Mouse (Mus musculus) thymus, postnatal 14 days (tissue): ENCODE measurements at regions not wholly inside any gene's neighbourhood (a gene's known extent, or its start where the extent isn't known, plus 50 kb on each side); places are given as distances from the start of the nearest gene placed in this dataset.

Source experiments
- DNase-seq: peaks from one replicate; pipeline ENCODE4 v3.0.0; 2021

DNA sequence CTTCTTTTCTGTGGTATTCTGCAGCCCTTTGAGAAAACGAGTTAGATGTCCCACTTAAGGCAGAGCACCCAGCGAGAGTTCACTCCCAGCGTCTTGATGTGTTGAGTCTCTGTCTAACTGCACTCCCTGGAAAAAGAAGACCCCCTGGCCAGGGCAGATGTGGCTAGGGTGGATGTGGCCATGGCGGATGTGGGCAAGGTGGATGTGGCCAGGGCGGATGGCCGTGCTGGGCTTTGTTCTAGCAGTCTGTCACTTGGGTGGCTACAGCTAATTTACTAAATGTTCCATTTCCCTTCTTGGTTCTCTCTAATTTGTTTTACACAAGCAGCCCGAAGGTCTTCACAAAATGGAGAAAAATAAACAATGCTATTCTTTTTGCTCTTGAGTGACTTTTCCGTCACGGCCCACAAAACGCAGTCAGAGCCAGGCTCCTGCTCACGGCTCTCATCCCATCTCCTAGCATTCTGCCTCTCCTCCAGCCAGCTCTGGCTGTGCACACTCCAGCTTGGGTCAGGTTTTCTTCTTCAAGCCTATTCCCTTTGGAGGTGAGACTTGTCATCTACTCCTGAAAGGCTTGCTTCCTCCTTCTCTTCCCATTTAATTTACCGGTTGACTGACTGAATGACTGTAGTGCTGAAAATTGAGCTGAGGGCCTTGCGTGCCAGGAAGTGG is 173.4 kb upstream of the Ccdc122 start:
- DNase-seq = no peak

DNA sequence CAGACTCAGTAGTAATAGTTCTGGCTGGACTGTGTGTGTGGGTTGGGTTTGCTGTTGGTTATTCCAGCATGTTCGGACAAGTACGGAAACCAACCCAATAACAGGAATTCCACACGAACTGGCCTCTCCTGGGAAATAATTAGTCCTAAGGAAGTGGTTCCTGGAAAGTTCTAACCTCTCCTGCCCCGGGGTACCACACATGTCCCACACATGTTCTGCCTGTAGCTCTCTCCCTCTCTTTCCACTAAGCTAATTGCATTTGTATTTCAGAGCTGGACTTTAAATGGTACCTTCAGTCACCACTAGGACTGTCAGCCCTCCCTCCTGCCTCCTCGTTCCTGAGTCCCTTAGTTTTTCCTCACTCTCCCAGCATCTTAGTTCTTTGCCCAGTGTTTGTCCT is 178.2 kb upstream of the Ccdc122 start:
- no peak for DNase-seq

DNA sequence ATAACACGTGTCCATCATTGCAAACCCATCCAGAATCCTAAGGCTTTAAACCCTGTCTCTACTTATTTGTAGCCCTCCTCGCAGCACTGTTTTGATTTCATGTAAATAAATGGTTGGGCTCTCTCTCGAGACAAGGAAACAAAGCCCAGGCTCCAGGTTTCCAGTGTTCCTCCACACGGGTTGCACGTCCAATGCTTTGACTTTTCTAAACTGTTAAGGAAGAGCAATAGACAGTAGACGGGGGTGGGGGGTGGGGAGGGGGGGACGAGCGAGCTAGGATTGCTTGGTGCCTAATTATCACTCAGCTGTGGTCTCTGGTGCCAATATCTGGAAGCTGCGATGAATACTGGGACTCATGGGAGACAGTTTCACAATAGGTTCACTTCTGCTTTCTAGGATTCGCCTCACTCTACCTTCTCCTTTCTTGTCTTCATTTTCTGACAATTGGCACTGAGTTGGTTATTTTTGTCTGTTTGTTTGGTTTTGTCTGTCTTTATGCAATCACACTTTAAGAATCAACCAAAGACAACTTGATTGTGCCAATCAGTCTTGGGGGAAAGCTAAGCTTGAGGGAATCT is 179.3 kb upstream of the Ccdc122 start:
- DNase-seq = no peak

DNA sequence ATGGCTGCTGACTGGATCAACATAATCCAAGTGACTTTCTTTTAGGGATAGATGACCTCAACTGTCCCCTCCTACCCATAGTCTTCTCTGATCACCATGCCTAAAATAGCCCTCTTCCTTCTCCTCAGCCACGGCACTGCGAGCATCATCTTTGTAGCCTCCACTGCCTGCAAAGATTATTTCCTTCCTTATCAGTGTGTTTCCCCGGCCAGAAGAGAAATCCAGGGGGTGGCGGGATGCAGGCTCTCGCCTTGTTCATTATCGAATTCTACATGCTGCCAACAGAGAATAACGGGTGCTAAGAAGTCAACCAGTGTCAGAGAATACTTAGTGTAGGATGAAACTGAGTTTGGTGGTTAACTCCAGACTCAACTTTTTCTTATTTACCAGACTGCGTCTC is 180.0 kb upstream of the Ccdc122 start:
- DNase-seq = no peak

DNA sequence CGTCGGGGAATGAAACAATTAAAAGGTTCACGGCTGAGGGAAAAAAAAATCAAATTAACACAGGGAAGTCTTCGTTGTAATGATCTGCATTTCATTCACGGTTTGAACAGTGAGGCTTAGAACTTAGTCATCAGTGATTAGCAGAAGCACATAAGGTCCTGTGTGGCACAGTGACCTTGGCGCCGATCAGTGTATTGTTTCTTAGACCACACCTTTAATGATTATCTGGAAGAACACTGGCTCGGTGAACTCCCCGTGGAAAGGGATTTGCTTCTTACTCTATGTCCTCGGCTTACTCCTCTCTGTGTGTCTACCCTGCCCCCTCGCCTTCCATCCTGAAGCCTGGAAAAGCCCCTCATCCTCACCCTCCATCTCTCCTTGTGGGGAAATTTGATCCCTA is 181.6 kb upstream of the Ccdc122 start:
- DNase-seq = no peak

DNA sequence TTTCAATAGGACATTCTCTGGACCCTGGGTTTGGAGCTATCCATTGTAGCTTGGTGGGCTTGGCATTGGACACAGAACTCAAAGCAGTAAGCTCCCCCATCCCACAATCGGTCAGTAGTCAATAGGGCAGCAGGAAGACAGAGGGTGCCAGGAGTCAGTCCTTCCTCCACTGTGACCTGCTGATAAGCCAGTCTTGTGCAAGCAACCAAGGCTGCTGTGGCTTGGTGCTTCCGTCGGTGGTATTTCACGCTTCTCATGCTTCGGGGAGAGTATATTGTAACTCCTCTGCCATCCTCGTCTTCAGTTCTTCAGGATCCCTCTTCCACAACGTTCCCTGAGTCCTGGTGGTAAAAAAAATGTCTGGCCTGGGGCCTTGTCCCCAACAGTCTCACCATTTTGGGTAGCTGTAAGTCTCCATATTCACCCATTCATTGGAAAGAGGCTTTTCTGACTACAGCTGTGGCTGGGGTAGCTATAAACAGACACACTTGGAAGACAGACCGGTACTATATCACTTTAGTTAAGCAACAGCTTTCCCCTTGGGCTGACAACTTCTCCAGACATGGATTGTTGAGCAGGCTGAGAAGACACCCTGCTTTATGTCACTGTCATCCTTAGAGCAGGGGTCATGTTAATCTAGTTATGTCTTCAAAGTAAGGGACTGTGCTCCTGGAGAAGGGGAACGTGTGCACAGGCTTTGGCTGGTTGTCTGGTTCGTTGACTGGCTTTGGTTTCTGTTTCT is 184.9 kb upstream of the Ccdc122 start:
- DNase-seq = no peak

DNA sequence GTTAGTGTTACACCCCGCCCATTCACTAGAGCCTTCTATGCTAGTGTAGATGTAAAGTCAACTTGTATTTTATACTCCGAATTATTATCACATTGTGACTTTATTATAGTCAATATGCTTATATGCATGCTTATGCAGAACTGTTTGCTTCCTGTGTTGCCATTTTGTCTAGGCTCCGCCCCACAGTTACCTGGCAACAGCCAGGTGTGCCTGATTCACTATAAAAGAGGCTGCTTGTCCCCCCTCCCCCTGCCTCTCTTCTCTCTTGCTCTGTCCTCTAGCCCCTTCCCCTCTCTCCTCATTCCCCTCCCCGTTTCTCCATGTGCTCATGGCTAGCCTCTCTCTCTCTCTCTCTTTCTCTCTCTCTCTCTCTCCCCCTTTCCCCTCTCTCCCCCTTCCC is 185.9 kb upstream of the Ccdc122 start:
- no peak for DNase-seq

DNA sequence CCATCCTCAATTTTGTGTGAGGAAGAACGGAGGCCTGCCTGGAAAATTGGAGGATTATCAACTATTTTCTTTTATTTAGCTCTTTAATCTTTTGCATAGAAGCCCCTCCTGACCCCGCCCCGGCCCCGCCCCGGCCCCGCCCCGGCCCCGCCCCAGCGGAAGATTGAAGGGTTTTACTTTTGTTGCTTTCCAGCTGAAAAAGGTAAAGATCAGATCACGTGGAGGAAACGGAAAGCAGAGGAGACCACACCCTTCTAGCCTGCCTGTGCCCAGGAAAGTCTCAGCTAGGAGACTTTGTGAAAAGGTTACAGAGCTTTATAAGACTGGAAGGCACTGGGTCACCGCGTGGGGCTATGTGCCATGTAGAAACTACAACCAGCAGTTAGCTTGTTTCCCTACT is 186.5 kb upstream of the Ccdc122 start:
- DNase-seq = no peak

DNA sequence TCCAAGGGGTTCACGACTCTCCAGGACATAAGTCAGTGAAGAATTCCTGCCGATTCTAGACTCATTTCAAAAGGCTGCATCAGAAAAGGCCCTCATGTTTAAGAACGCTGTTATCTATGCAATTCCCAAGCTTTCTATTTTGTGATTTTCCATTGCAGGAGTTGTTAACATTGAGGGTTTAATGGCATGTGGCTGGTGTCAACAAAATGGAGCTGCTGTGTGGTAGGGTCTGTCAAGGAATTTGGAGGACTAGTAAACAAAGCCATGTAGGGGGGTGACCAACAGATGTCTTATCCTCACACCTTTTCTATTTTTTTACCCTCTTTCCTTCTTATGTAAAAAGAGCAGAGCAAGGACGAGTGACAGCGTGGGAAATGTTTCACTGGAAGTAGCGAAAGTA is 186.9 kb upstream of the Ccdc122 start:
- DNase-seq = no peak

DNA sequence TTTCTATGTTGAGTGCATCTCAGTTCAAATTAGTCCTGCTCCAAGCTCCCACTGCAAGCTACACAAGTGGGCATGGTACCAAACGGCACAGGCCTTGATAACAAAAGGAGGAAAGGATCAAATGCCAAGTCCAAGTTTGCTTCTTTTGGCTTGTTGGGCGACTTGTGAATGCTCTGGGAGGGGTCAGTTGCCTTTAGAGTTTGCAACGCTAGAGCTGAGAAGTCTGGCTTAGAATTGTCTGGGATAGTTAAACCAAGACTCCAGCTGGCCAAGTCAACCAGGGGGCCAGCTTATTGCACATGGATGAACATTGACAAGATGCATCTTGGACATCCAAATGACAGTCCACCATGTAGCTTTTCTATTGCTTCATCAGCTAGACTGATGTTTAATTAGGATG is 187.5 kb upstream of the Ccdc122 start:
- DNase-seq = no peak

DNA sequence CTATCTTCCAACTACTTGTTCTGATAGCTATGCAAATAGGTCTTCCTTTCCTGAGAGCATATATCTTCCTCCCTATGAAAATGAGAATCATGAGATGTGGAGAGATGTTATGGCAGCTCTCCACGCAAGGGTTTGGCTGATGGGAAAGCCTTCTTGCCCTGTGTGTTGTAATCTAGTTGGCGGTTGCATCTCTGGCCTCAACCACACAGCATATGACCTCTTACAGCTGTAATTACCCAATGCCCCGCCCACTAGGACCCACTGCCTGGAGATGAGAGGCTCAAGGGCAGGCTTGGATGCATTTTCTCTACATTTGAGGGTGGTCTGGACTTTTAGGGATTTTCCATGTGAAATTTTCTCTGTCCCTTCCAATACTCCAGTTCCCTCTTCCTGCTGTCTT is 190.9 kb upstream of the Ccdc122 start:
- DNase-seq = no peak

DNA sequence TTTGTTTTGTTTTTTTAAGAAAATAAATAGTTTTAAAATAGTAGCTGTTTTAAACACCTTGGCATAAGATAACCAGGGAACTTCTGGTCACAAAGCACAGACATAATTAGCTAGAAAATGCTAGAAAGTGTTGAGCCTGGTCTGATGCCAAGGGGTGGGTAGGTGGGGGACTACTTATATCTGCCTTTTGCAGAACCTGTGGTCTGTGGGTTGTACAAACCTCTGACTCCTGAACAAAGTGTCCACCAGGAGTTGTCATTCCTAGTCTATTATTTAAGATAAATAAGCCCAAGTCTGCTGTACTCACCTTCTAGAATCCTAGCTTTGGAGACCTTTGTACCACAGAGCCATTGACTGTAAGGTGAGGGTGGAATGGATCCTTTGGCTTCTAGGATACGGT is 191.9 kb upstream of the Ccdc122 start:
- no peak for DNase-seq

DNA sequence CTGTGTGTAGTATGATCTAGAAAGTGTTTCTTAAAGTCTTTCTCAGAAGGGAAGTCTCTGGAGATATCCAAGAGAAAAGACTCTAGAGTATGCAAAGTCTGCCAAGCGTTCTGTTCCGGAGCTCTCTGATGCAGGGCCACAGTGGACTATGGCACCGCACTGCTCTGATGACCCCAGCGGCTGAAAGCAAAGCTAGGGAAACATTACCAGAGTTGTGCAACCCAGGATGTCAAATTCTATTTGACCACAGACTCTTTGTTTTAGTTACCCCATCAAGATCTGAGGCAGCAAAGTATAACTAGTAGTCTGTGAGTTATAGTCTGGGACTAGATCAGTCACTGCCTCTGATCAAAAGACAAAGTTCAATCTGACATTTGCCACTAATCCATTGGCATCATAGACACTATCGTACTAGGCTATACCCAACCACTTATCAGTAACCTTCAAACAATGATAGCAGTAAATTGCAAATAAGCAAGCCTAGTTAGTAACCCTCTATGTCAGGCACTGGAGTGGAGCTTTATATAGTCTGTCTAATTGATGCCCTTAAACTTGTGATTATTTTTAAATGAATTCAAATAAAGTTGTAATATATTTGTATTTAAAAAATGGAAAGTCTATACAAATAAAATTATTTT is 198.9 kb upstream of the Ccdc122 start:
- no peak for DNase-seq

DNA sequence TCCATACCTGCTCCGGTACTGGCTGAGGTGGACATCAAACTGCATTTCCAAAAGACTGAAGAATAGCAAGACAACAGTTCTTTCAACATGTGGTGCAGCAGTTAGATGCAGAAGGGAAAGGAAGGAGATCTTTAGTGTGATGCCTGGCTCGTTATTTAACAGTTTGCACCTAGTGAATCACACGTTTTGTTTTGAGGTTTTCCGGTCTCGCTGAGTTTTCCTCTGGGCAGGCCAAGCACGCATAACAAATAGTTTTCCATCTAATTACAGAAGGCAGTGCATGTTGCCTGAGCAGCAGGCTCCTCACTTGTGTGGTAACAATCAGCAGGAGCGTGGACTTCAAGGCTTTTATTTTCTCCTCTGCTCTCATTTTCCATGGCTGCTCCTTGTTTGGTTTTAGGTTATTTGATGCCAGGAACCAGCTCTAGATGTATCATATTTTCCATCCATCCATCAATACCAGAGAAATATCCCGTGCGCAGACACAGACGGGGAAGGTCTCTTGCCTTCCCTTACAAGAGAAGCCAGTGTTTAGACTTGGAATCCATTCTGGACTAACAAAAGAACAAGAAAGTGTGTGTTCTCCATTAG is 199.6 kb upstream of the Ccdc122 start:
- no peak for DNase-seq

DNA sequence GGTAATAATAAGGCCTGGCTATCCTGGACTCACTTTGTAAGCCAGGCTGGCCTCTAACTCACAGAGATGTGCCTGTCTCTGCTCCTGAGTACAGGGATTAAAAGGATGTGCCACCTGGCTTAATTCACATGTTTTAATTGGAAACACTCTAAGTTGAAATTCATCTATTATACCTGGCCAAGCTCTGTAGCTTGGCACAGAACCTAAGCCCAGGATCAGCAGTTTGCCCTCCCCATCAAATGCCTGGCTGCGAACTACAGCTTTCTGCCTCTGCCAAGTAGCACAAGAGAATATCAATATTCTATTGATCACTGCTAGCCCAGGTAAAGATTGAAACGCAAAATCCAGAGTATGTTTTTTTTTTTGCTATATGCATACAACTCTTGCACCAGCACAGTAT is 200.3 kb upstream of the Ccdc122 start:
- no peak for DNase-seq

DNA sequence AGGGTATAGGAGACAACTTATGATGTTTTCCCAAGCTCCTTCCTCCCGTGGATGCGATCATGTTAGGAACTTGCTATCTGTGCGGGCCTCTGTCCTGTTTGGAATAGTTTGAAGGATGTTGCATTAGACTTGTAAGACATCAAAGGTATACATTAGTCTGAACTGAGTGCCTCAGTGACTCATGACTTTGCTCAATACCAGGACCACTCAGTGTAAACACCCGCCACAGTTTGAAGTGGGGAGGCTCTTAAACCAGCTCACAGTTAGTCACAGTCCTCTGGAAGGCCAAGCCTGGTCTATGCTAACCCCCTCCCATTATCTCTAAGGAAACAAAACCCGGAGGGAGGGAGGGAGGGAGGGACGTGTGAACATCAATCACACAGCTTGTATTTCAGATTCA is 202.5 kb upstream of the Ccdc122 start:
- no peak for DNase-seq

DNA sequence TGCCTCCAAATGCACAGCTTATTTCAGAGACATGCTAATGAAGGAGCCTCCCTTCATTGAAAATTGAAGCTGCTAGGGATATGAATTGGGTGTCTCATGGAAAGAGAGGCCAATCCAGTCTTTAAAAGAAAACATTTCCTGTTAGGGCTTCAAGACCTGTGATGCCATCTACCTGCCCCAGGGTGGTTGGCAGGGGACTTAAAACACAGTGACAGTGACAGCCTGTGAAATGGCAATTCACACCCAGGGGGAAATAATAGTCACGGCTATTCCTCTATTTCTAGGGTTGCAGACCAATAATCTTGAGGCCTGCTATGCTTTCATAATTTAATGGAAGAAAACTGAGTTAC is 207.4 kb upstream of the Ccdc122 start:
- no peak for DNase-seq

DNA sequence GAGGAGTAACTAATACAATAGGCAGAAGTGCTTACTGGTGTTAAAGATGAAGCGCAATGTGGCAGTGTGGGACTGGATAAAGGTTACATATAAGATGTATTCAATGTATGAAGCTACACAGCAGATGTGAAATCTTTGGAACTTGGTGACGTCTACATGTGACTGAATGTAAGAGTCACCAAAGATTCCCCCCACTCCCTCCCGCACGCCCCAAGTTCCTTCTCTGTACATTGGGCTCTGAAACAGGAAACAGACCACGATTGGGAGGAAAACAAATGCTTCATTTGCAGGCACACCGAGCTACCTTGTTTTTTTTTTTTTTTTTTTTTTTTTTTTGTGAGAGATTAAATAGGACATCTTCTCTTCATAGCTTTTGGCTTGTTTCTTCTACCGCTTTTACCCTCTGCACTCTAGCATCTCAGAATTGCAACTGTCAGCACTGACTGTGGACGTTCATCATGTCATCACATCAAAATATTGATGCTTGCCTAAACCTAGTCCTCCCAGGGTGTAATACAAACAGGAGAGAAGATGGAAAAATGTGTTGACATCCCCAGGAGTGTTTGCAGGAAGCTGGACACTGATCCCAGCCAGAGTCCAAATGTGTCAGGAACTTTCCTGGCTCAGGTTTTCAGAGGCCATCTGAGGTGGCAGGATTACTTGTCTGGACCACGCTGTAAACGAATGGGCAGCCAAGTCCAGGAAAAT is 208.0 kb upstream of the Ccdc122 start:
- DNase-seq = no peak

DNA sequence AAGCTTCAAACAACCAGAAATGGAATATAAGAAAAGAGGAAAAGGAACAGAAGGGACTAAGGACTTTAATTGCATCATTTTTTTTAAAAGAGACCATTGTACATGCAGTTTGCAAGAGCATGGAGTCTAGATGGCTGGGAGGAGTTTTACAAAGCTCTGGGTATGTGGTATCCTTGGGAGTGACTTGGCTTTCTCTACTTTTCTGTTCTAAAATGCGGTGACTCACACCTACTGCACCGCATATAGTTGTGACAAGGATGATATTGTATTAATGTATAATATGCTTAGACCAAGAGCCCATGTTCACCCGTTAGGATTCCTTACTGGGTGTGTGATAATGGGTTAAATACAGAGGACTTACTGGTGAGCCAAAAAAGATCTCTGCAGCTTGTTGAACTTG is 212.5 kb upstream of the Ccdc122 start:
- DNase-seq = no peak

DNA sequence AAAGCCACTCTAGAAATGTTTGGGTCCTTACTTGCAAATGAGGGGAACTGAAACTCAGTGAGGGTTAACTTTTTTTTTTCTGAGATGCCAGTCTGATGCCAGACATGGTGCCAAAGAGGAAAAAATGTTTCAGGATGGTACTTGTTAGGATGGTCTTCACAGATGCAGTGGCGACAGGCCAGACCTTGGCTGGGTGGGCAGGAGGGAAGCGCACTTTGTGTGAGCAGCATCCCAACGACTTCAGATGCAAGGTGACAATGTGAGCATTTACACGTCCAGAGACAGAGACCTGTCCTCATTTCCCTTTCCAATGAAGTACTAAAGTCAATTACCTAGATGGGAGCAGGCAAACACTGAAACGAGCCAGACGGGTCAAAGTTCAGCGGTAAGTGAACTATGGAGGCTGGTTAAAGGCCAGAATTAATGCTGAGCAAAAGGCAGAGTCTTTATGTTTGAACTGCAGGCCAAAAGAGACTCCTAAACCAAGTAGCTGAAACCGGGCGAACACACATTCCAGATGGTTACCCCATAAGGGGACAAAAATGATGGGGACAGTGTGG is 213.7 kb upstream of the Ccdc122 start:
- DNase-seq = no peak

DNA sequence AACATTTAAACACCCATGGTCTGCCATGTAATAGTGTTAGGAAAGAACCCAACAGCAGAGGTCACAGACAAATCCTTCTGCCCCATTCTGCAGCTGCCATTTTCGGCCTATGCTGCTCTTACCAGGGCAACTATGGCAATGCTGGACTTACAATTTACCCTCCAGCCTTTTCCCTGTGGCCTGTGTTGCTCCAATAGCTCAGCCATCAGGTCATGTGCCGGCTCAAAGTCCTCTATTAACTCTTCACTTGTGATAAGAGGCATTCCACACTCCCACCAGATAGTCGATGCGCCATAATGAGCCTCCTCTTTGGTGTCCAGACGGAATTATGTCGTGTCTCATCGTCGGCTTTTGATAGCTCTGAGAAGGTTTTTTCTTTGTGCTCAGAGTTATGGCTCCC is 214.7 kb upstream of the Ccdc122 start:
- no peak for DNase-seq

DNA sequence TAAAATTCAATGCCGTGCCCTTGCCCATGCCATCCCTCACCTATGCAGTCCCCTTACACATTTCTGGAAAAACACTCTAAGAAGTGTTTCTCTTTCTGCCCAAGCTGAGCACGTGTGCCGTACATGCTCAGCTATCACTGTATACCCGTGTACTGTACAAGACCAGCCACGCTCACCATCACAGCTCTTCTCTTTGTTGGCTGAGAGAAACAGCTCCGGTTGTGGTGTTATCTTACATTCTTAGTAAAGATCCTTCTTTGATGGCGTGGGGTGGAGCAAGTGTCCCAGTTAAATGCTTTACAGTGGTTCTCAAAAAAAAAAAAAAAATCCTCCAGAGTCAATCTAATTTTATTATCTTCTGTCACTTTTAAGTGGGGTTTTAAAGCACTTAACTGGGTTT is 215.1 kb upstream of the Ccdc122 start:
- DNase-seq = no peak

DNA sequence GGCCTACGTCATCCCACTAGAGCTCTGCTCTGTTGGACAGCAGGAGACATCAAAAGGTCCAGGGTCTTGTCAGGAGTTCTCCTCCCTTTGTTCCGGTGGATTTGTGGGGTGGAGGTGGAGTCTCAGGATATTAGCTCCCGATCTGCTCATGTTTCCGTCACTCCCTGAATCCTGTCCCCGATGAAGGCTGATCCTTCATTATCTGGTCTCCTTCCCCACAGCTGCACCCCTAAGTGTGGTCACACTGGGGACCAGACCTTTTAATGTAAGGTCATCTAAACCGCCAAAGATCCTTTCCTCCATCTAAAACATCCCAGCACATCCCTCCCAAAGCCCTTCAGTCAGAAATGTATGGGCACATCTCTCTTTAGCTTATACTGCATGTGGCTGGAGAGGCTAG is 215.6 kb upstream of the Ccdc122 start:
- no peak for DNase-seq
